Mouse (Mus musculus) ES-E14 (cell line): Measurements from ENCODE around the gene Myo1b.

Source experiments
- CHD2 ChIP-seq: IDR thresholded peaks from 2 replicates; pipeline ENCODE4 v1.6.1; 2014; ENCODE audit warnings: mild to moderate bottlenecking, low read depth, low read length, inconsistent platforms
- HCFC1 ChIP-seq: IDR thresholded peaks from 2 replicates; pipeline ENCODE4 v1.6.1; 2012; ENCODE audit warnings: low read length, inconsistent platforms, borderline replicate concordance; ENCODE audit not compliant: insufficient read depth
- MAFK ChIP-seq: IDR thresholded peaks from 2 replicates; pipeline ENCODE4 v1.6.1; 2014; ENCODE audit warnings: mild to moderate bottlenecking, low read depth, low read length, inconsistent platforms; ENCODE audit not compliant: insufficient read depth

DNA sequence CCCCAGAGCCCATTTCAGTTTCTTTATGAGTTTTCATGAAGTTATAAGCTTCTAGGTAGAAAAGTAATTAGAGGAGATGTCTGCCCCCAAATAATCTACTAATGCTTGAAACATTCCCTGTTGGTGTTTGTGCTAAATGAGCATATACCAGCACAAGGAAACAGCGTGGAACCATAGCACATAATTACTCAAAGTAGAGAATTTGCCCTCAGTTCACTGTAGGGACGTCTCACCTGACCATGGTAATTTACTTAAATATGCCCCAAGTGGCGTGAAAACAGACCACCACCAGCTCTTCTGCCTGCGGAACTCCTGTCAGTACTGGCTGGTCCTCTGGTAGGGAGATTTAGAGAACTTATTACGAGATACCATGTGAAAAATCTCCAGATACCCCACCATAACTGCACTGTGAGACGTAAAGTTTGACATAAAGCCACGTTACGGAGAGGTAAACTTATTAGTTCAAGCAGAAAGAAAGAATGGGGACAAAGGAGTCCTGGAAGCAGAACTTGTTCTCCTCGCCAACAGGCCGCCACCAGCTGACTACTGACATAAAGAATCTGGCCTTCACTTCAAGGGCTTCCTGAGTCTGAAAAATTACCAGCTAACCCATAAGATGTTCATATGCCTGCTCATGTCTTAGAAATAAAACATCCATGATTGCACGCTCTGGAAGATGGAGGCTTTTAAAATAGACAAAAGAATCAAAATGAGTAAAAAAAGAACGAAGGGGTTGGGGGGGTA, 111.4 kb downstream of the Myo1b start:
- no peak for TF ChIP-seq CHD2
- no peak for TF ChIP-seq HCFC1
- TF ChIP-seq MAFK, result no peak
